Mouse (Mus musculus): ENCODE measurements around the gene Taf1b. TPM values are rescaled to one million over a fixed set of nuclear protein-coding genes. Genes with fewer than 3 reads are reported as not detected.

The Taf1b gene
- polyA plus RNA-seq, 1 experiment from 2014 or later, result 33.1 TPM

GRCm38 (mm10) chr12:24603266-24603665 lies 105.1 kb downstream of the Taf1b start:
- Histone ChIP-seq H3K4me2 (ENCODE audit: low read depth, low read length, severe bottlenecking) (no peak overlapping the region), H3K36me3 (ENCODE audit: control insufficient read depth, insufficient read depth, low read length) (no peaks in the 10 kb centered on the region), H3K4me1 (replicated peaks; ENCODE audit: control insufficient read depth, insufficient read depth, low read length) (no peaks in the 10 kb centered on the region), H3K9ac (ENCODE audit: low read length) (no peak overlapping the region), H3K4me3 (ENCODE audit: low read depth, low read length) (no peak overlapping the region), H3K27ac (ENCODE audit: low read depth, low read length) (no peak overlapping the region), H3K27me3 (ENCODE audit: control insufficient read depth, insufficient read depth, low read length) (no peaks in the 10 kb centered on the region), H3K9me3 (ENCODE audit: control insufficient read depth, low read length) (no peaks in the 10 kb centered on the region)
- WGBS, result 36% methylated on average over 2 of the region's 2 CpGs
- 0 out of 2 replicates have a peak, but pooled peaks have one; percentile 14 for ATAC-seq (replicated peaks; ENCODE audit: low FRiP score)
- peak; percentile 75 for DNase-seq (ENCODE audit: low spot score)

GRCm38 (mm10) chr12:24606166-24606565 lies 108.0 kb downstream of the Taf1b start:
- peak; percentile 30; the same call in 1 of the 2 replicates for ATAC-seq (replicated peaks; ENCODE audit: low FRiP score)
- Histone ChIP-seq H3K27me3 (ENCODE audit: control insufficient read depth, insufficient read depth, low read length) (no peaks in the 10 kb centered on the region), H3K27ac (ENCODE audit: low read depth, low read length) (no peak overlapping the region), H3K4me2 (ENCODE audit: low read depth, low read length, severe bottlenecking) (no peak overlapping the region), H3K36me3 (ENCODE audit: control insufficient read depth, insufficient read depth, low read length) (no peaks in the 10 kb centered on the region), H3K9ac (ENCODE audit: low read length) (no peak overlapping the region), H3K9me3 (ENCODE audit: control insufficient read depth, low read length) (no peaks in the 10 kb centered on the region), H3K4me1 (replicated peaks; ENCODE audit: control insufficient read depth, insufficient read depth, low read length) (no peaks in the 10 kb centered on the region), H3K4me3 (ENCODE audit: low read depth, low read length) (no peak overlapping the region)
- WGBS, result 47% methylated on average over 10 of the region's 10 CpGs
- DNase-seq (ENCODE audit: low spot score), result no peak

Other genes starting within 250 kb of the Taf1b start
- 0.40 and 0.61 TPM in 2 replicates for gene Grhl1, start 73.9 kb downstream of the Taf1b start, polyA plus RNA-seq (2014; fragmentation: Nextera tagmentation; extraction: Ambion mirVana)
- gene Klf11, start 152.9 kb downstream of the Taf1b start, polyA plus RNA-seq (2014; fragmentation: Nextera tagmentation; extraction: Ambion mirVana), result 13.1 and 13.5 TPM in 2 replicates
- 0.76 and 0.85 TPM in 2 replicates for gene Cys1, start 183.5 kb downstream of the Taf1b start, polyA plus RNA-seq (2014; fragmentation: Nextera tagmentation; extraction: Ambion mirVana)
- gene Rrm2, start 209.9 kb downstream of the Taf1b start, polyA plus RNA-seq (2014; fragmentation: Nextera tagmentation; extraction: Ambion mirVana), result 635 and 669 TPM in 2 replicates